Mouse (Mus musculus) hindbrain, postnatal 0 days (tissue): ENCODE data around the gene Angel2. TPM values are rescaled to one million over a fixed set of nuclear protein-coding genes. Genes with fewer than 3 reads are reported as not detected.
A peak's percentile ranks its signal among the peaks of the same experiment; 100 is the strongest.

Experiments used
- ATAC-seq: fragments of 200-750 bp; cut with Nextera tagmentation; 2 replicates; pipeline ENCODE4 v1.8.0; 2017; ENCODE audit warnings: mild to moderate bottlenecking, moderate TSS enrichment, moderate library complexity
- DNase-seq: peaks from one replicate; pipeline ENCODE4 v3.0.0-alpha.2; 2015; ENCODE audit warnings: low spot score
- H3K27ac ChIP-seq: fragments of 300-500 bp; sonication (generic); 2 replicates; pipeline ENCODE4 v1.5.1; 2014; ENCODE audit warnings: mild to moderate bottlenecking
- H3K27me3 ChIP-seq: fragments of 300-500 bp; sonication (generic); 2 replicates; pipeline ENCODE4 v1.6.1; 2014; ENCODE audit warnings: low read length, mixed read lengths; ENCODE audit not compliant: insufficient read depth
- H3K36me3 ChIP-seq: fragments of 300-500 bp; sonication (generic); 2 replicates; pipeline ENCODE4 v1.6.1; 2014; ENCODE audit warnings: low read length, mixed read lengths; ENCODE audit not compliant: insufficient read depth
- H3K4me1 ChIP-seq: fragments of 300-500 bp; sonication (generic); 2 replicates; pipeline ENCODE4 v1.6.1; 2014; ENCODE audit warnings: antibody characterized with exemption, low read length, mixed read lengths; ENCODE audit not compliant: insufficient read depth
- H3K4me2 ChIP-seq: fragments of 300-500 bp; sonication (generic); 2 replicates; pipeline ENCODE4 v1.6.1; 2014; ENCODE audit warnings: low read depth, mild to moderate bottlenecking, low read length, moderate library complexity, mixed read lengths
- H3K4me3 ChIP-seq: fragments of 300-500 bp; sonication (generic); 2 replicates; pipeline ENCODE4 v1.5.1; 2014; ENCODE audit warnings: low read length
- H3K9ac ChIP-seq: fragments of 300-500 bp; sonication (generic); replicated peaks from 2 replicates; pipeline ENCODE4 v1.6.1; 2014; ENCODE audit warnings: mild to moderate bottlenecking, low read length, moderate library complexity, mixed read lengths
- H3K9me3 ChIP-seq: fragments of 300-500 bp; sonication (generic); 2 replicates; pipeline ENCODE4 v1.6.1; 2016; ENCODE audit warnings: low read length, mixed read lengths
- CTCF ChIP-seq: IDR thresholded peaks from 2 replicates; pipeline ENCODE4 v1.5.1; 2016; ENCODE audit warnings: antibody characterized with exemption, control low read depth, low read depth
- WGBS: fragments of 180-500 bp; shearing (Covaris S2); extraction: QIAGEN DNeasy Blood & Tissue Kit; methylation state at CpG from one replicate; pipeline ENCODE4 v1.1.7; 2014; 5-methylcytosine and 5-hydroxymethylcytosine counted together
- polyA plus RNA-seq: library from polyadenylated mRNA; unstranded; fragments of >200 nt; fragmentation: Nextera tagmentation; extraction: Ambion mirVana; gene quantifications from 2 replicates; pipeline ENCODE4 v1.2.1, GENCODE M21; 2015
- total RNA-seq: library from RNA; depleted of rRNA; stranded (reverse); fragments of >200 nt; gene quantifications from 2 replicates; pipeline ENCODE4 v1.2.3, GENCODE M21; 2014

The Angel2 gene
- total and polyA plus RNA-seq, 2 experiments from 2014 or later: 28.4 to 39.4 TPM

DNA sequence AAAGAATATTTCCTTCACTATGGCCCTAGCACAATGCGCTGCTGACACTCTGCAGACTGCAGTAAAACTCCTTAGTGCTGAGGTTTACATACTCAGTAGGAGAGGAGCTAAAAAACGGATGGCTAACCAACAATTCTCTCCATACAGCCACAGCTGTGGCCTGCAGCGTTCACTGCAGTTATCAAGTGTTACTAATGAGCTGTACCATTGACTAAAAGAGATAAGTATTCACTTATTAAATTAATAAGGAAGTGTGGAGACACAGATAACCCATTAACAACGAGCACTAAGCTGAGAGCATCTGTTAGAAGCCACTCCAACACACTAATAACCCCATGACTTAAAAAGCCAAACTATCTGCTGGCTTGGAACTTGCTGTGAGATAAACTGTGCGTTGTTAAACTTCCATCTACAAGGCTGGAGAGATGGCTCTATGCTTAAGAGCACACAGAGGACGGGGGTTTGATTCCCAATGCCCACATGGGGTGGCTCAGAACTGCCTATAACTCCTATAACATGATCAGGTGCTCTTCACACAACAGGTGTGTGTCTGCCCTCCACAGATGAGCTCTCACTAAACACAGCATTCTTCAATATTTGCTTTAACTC lies 31.2 kb upstream of the Angel2 start:
- H3K9me3 ChIP-seq: no peaks in the 10 kb centered on the region
- H3K36me3 ChIP-seq: peaks cover 30% of the 10 kb centered on the region; the same call in 1 of the 2 replicates
- H3K9ac ChIP-seq: no peak overlapping the region
- no peaks in the 10 kb centered on the region for H3K4me1 ChIP-seq
- no peak overlapping the region for H3K4me3 ChIP-seq
- no peak overlapping the region for H3K27ac ChIP-seq
- TF ChIP-seq CTCF: no peak
- ATAC-seq: no peak
- H3K27me3 ChIP-seq: no peaks in the 10 kb centered on the region
- 83% methylated on average over 6 of the region's 6 CpGs for WGBS
- no peak overlapping the region for H3K4me2 ChIP-seq
- DNase-seq: no peak

DNA sequence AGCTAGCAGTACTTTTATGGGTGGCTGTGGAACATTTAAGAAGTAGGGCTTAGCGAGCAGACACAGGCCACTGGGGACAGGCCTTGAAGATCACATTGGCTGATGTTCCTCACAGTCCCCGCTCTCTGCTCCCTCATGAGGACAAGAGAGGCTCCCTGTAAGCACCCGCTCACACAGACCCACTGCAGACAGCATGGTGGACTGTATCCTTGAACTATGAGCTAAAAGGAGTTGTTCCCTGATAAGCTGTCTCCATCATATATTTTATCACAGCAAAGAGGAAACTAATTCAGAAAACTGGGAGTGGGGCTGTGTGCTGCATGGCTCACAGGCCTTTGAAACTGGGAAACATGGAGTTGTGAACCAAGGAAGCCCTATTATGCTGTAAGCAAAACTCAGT lies 26.7 kb upstream of the Angel2 start:
- H3K27me3 ChIP-seq: no peaks in the 10 kb centered on the region
- H3K4me2 ChIP-seq: no peak overlapping the region
- H3K4me3 ChIP-seq: no peak overlapping the region
- DNase-seq: no peak
- no peaks in the 10 kb centered on the region for H3K9me3 ChIP-seq
- H3K27ac ChIP-seq: no peak overlapping the region
- no peak for ATAC-seq
- no peak for TF ChIP-seq CTCF
- no peak overlapping the region for H3K9ac ChIP-seq
- peaks cover 20% of the 10 kb centered on the region; the same call in 1 of the 2 replicates for H3K36me3 ChIP-seq
- WGBS: 90% methylated on average over 3 of the region's 3 CpGs
- H3K4me1 ChIP-seq: no peaks in the 10 kb centered on the region

DNA sequence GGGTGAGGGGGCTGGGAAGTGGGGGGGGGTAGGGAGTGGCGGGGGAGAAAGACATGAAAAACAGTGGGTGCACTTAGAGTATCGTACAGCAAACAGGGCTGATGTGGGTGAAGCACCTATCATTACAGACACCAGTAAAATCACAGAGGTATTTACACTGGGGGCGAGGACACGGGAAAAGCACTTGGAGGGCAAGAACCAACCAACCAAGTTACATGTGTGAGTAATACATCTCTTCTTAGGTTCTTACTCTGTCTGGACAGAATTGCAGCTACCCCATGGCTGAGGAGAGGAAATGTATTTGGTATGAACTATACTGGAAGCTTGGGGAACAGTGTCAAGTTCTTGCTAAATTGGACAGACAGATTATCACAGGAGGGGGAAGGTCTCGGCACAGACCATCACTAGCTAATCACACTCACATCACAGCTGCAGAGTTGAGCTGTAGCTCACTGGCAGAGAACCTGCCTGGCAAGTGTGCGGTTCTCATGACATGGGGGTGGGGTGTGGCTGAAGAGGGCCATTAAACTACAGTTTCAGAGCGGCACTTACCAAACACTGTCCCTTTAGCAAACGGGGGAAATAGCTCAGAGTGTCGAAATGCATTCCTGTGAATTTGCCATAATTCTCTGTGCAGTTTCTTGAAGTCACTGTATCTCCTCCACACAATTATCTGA lies 25.9 kb upstream of the Angel2 start:
- H3K27ac ChIP-seq: no peak overlapping the region
- WGBS: 86% methylated on average over 9 of the region's 9 CpGs
- H3K4me2 ChIP-seq: no peak overlapping the region
- no peak for ATAC-seq
- H3K36me3 ChIP-seq: peaks cover 20% of the 10 kb centered on the region; the same call in 1 of the 2 replicates
- no peak overlapping the region for H3K4me3 ChIP-seq
- no peak for DNase-seq
- H3K4me1 ChIP-seq: no peaks in the 10 kb centered on the region
- TF ChIP-seq CTCF: no peak
- H3K27me3 ChIP-seq: no peaks in the 10 kb centered on the region
- no peak overlapping the region for H3K9ac ChIP-seq
- H3K9me3 ChIP-seq: no peaks in the 10 kb centered on the region

DNA sequence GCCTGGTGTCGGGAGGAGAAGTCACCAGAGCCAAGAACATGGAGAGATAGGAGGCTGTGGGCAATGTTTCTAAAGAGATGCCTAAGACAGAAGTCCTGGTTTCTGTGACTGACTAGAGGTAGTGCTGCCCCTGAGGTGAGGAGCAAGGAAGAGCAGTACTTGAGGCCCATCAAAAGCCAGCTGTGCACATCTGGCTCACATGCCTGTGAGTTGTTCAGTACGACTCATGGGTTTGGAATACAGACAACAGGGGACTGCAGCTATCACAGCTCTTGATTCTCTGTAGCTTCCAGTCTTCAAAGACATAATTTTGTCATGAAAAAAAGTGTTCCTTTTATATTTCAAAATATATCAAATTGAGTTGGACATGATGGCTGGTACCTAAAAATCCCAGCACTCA lies 23.8 kb upstream of the Angel2 start:
- H3K9me3 ChIP-seq: no peaks in the 10 kb centered on the region
- no peaks in the 10 kb centered on the region for H3K4me1 ChIP-seq
- H3K4me3 ChIP-seq: no peak overlapping the region
- no peak overlapping the region for H3K9ac ChIP-seq
- peaks cover 11% of the 10 kb centered on the region for H3K36me3 ChIP-seq
- no peak for TF ChIP-seq CTCF
- no peak overlapping the region for H3K27ac ChIP-seq
- H3K27me3 ChIP-seq: no peaks in the 10 kb centered on the region
- DNase-seq (no peak), ATAC-seq (no peak)
- 47% methylated on average over 2 of the region's 2 CpGs for WGBS
- no peak overlapping the region for H3K4me2 ChIP-seq

DNA sequence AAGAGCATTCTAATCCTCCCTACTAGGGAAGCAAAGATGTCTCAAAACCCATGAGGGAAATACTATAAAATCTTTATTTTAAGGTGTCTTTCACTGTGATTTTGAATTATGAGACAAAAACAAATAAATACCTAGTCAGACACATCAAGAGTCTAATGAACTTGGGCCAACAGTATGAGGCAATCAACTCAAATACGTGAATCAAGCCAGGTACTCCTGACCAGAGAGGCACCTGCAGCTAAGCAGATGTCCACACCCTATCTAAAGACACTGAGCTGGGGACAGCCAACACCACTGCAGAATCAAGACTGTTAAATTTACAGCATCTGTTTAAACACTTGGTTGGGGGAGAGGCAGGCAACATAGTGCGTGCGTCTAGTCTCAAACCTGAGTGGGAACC lies 20.8 kb upstream of the Angel2 start:
- H3K9ac ChIP-seq: no peak overlapping the region
- no peak overlapping the region for H3K27ac ChIP-seq
- no peaks in the 10 kb centered on the region for H3K27me3 ChIP-seq
- WGBS: 92% methylated on average over 3 of the region's 3 CpGs
- H3K9me3 ChIP-seq: no peaks in the 10 kb centered on the region
- no peaks in the 10 kb centered on the region; the same call in 1 of the 2 replicates for H3K36me3 ChIP-seq
- ATAC-seq (no peak), DNase-seq (no peak)
- TF ChIP-seq CTCF: no peak
- H3K4me1 ChIP-seq: no peaks in the 10 kb centered on the region
- H3K4me3 ChIP-seq: no peak overlapping the region
- H3K4me2 ChIP-seq: no peak overlapping the region

DNA sequence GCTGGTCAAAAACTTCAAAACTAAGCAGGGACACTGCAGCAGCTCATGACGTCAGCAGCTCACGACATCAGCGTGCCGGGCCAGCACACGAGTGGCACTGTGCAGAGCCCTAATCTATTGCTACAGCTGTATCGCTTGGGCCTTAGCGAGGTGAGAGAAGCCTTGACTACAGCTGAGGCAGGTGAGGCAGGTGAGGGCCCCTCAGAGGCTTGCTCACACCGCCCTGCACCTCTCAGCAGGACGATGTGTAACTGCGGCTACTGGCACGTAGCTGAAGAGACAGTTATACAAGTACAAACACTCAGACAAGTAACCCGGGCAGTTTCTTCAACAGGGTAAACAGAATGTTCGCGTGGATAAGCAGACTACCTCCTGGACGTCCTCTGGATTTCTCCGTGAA lies 20.2 kb upstream of the Angel2 start:
- H3K9me3 ChIP-seq: no peaks in the 10 kb centered on the region
- H3K4me3 ChIP-seq: no peak overlapping the region
- no peak overlapping the region for H3K27ac ChIP-seq
- DNase-seq (no peak), ATAC-seq (no peak)
- no peaks in the 10 kb centered on the region for H3K4me1 ChIP-seq
- no peak overlapping the region for H3K4me2 ChIP-seq
- no peak overlapping the region for H3K9ac ChIP-seq
- no peaks in the 10 kb centered on the region for H3K27me3 ChIP-seq
- 90% methylated on average over 16 of the region's 16 CpGs for WGBS
- TF ChIP-seq CTCF: no peak
- no peaks in the 10 kb centered on the region; the same call in 1 of the 2 replicates for H3K36me3 ChIP-seq

DNA sequence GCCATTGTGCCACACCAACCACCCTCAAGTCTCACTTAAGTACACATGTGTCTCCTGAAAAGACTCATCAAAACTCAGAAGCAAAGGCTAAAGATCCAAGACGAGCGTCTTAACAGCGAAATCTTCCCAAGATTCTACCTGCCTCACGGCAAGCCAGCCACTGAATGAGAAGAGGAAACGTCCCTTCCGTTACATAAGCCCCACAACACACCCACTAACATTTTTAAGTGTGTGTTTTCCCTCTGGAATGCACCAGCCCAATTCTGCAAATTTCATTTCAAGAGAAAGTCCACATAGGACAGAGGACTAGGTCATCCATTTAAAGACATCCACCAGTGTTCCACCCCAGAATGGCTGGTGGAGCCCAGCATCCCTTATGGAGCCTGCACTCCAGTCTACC lies 14.1 kb upstream of the Angel2 start:
- H3K27me3 ChIP-seq: no peaks in the 10 kb centered on the region
- H3K4me3 ChIP-seq: peak overlapping the region; percentile 84
- ATAC-seq: no peak
- no peaks in the 10 kb centered on the region for H3K4me1 ChIP-seq
- no peak for TF ChIP-seq CTCF
- H3K9me3 ChIP-seq: no peaks in the 10 kb centered on the region
- peak overlapping the region; percentile 88 for H3K4me2 ChIP-seq
- peak overlapping the region; percentile 86 for H3K9ac ChIP-seq
- DNase-seq: no peak
- no peaks in the 10 kb centered on the region for H3K36me3 ChIP-seq
- no peak overlapping the region for H3K27ac ChIP-seq
- WGBS: 73% methylated on average over 6 of the region's 6 CpGs
